Mouse (Mus musculus) heart, embryonic 15.5 days (tissue): ENCODE results near the gene Ptf1a. TPM values are rescaled to one million over a fixed set of nuclear protein-coding genes. Genes with fewer than 3 reads are reported as not detected.

Experiments
- ATAC-seq: fragments of 200-750 bp; cut with Nextera tagmentation; replicated peaks from 2 replicates; pipeline ENCODE4 v1.8.0; 2017; ENCODE audit warnings: low read depth, moderate TSS enrichment; ENCODE audit not compliant: insufficient number of reproducible peaks, insufficient read depth, low FRiP score
- H3K27ac ChIP-seq: fragments of 300-500 bp; sonication (generic); 2 replicates; pipeline ENCODE4 v1.5.1; 2015; ENCODE audit warnings: mild to moderate bottlenecking, inconsistent platforms
- H3K27me3 ChIP-seq: fragments of 300-500 bp; sonication (generic); 2 replicates; pipeline ENCODE4 v1.6.1; 2015; ENCODE audit warnings: inconsistent platforms
- H3K36me3 ChIP-seq: fragments of 300-500 bp; sonication (generic); 2 replicates; pipeline ENCODE4 v1.6.1; 2015; ENCODE audit warnings: mild to moderate bottlenecking, inconsistent platforms
- H3K4me1 ChIP-seq: fragments of 300-500 bp; sonication (generic); replicated peaks from 2 replicates; pipeline ENCODE4 v1.6.1; 2015; ENCODE audit warnings: inconsistent platforms
- H3K4me2 ChIP-seq: fragments of 300-500 bp; sonication (generic); 2 replicates; pipeline ENCODE4 v1.6.1; 2015; ENCODE audit warnings: inconsistent platforms, mild to moderate bottlenecking, moderate library complexity
- H3K4me3 ChIP-seq: fragments of 300-500 bp; sonication (generic); 2 replicates; pipeline ENCODE4 v1.5.1; 2015; ENCODE audit warnings: mild to moderate bottlenecking, inconsistent platforms
- H3K9ac ChIP-seq: fragments of 300-500 bp; sonication (generic); 2 replicates; pipeline ENCODE4 v1.6.1; 2015; ENCODE audit warnings: mild to moderate bottlenecking, inconsistent platforms
- H3K9me3 ChIP-seq: fragments of 300-500 bp; sonication (generic); replicated peaks from 2 replicates; pipeline ENCODE4 v1.6.1; 2016; ENCODE audit warnings: inconsistent platforms
- WGBS: fragments of 180-500 bp; shearing (Covaris S2); methylation state at CpG from one replicate; pipeline ENCODE4 v1.1.7; 2015; ENCODE audit warnings: mixed read lengths; 5-methylcytosine and 5-hydroxymethylcytosine counted together
- polyA plus RNA-seq: library from polyadenylated mRNA; unstranded; fragments of >200 nt; fragmentation: Nextera tagmentation; extraction: Ambion mirVana; gene quantifications from 2 replicates; pipeline ENCODE4 v1.2.1, GENCODE M21; 2015

The Ptf1a gene
- polyA plus RNA-seq, 1 experiment from 2014 or later: not detected

- no peak overlapping the region for H3K27ac ChIP-seq
- H3K4me1 ChIP-seq: peaks cover 15% of the 10 kb centered on the region
- H3K4me2 ChIP-seq: no peak overlapping the region
- H3K9me3 ChIP-seq: no peaks in the 10 kb centered on the region
- H3K4me3 ChIP-seq: no peak overlapping the region
- no peak for ATAC-seq
- H3K27me3 ChIP-seq: peaks cover 85% of the 10 kb centered on the region
- no peaks in the 10 kb centered on the region for H3K36me3 ChIP-seq
- H3K9ac ChIP-seq: no peak overlapping the region
- 6% methylated on average over 31 of the region's 31 CpGs for WGBS
These were observed 15.5 kb upstream of the Ptf1a start for GRCm38 (mm10) chr2:19429691-19430690.

GRCm38 (mm10) chr2:19430746-19431145 lies 14.7 kb upstream of the Ptf1a start:
- Histone ChIP-seq H3K36me3 (no peaks in the 10 kb centered on the region), H3K9me3 (no peaks in the 10 kb centered on the region), H3K27me3 (peaks cover 85% of the 10 kb centered on the region), H3K4me3 (peak overlapping the region; percentile 34), H3K4me2 (peak overlapping the region; percentile 50), H3K9ac (no peak overlapping the region), H3K27ac (no peak overlapping the region), H3K4me1 (peaks cover 15% of the 10 kb centered on the region)
- ATAC-seq: no peak
- WGBS: 1% methylated on average over 33 of the region's 33 CpGs

- Histone ChIP-seq H3K9ac (no peak overlapping the region), H3K36me3 (no peaks in the 10 kb centered on the region), H3K27me3 (peaks cover 88% of the 10 kb centered on the region), H3K4me3 (peak overlapping the region; percentile 34), H3K4me2 (peak overlapping the region; percentile 50), H3K27ac (no peak overlapping the region), H3K4me1 (peaks cover 15% of the 10 kb centered on the region), H3K9me3 (no peaks in the 10 kb centered on the region)
- 1% methylated on average over 18 of the region's 18 CpGs for WGBS
- ATAC-seq: no peak
These were observed 14.3 kb upstream of the Ptf1a start for GRCm38 (mm10) chr2:19431186-19431585.

- peak overlapping the region; percentile 15 for H3K4me2 ChIP-seq
- 4% methylated on average over 41 of the region's 41 CpGs for WGBS
These were observed 13.7 kb upstream of the Ptf1a start for GRCm38 (mm10) chr2:19431614-19432323.

GRCm38 (mm10) chr2:19444346-19444745 lies 1.1 kb upstream of the Ptf1a start:
- no peaks in the 10 kb centered on the region for H3K9me3 ChIP-seq
- no peak overlapping the region for H3K4me3 ChIP-seq
- 3% methylated on average over 9 of the region's 9 CpGs for WGBS

More at GRCm38 (mm10) chr2:19431614-19432323, 13.7 kb upstream of the Ptf1a start:
- no peak for ATAC-seq
- Histone ChIP-seq H3K27ac (no peak overlapping the region), H3K27me3 (peaks cover 83% of the 10 kb centered on the region), H3K4me3 (no peak overlapping the region), H3K36me3 (no peaks in the 10 kb centered on the region), H3K4me1 (peaks cover 15% of the 10 kb centered on the region), H3K9ac (no peak overlapping the region), H3K9me3 (no peaks in the 10 kb centered on the region)

GRCm38 (mm10) chr2:19445871-19446501 lies 523 bp downstream of the Ptf1a start:
- Histone ChIP-seq H3K4me3 (peak overlapping the region; percentile 39), H3K9me3 (no peaks in the 10 kb centered on the region), H3K4me1 (peaks cover 23% of the 10 kb centered on the region), H3K27ac (no peak overlapping the region), H3K9ac (no peak overlapping the region), H3K36me3 (no peaks in the 10 kb centered on the region), H3K27me3 (peaks cover 94% of the 10 kb centered on the region), H3K4me2 (peak overlapping the region; percentile 60)
- ATAC-seq: no peak
- WGBS: 1% methylated on average over 67 of the region's 67 CpGs

More at GRCm38 (mm10) chr2:19444346-19444745, 1.1 kb upstream of the Ptf1a start:
- Histone ChIP-seq H3K27me3 (peaks cover 88% of the 10 kb centered on the region), H3K4me1 (peaks cover 23% of the 10 kb centered on the region), H3K4me2 (no peak overlapping the region), H3K9ac (no peak overlapping the region), H3K36me3 (no peaks in the 10 kb centered on the region), H3K27ac (no peak overlapping the region)
- no peak for ATAC-seq

GRCm38 (mm10) chr2:19446746-19447145 lies 1.3 kb downstream of the Ptf1a start:
- ATAC-seq: no peak
- Histone ChIP-seq H3K27me3 (peaks cover 96% of the 10 kb centered on the region), H3K4me2 (no peak overlapping the region), H3K9ac (no peak overlapping the region), H3K4me1 (peaks cover 23% of the 10 kb centered on the region), H3K4me3 (no peak overlapping the region; the same call in 1 of the 2 replicates), H3K9me3 (no peaks in the 10 kb centered on the region), H3K27ac (no peak overlapping the region), H3K36me3 (no peaks in the 10 kb centered on the region)
- WGBS: 7% methylated on average over 7 of the region's 7 CpGs

- peak overlapping the region; percentile 41 for H3K4me3 ChIP-seq
- no peak overlapping the region for H3K27ac ChIP-seq
- no peaks in the 10 kb centered on the region for H3K9me3 ChIP-seq
- peaks cover 23% of the 10 kb centered on the region for H3K4me1 ChIP-seq
- whole genome bisulfite sequencing: 1% methylated on average over 31 of the region's 31 CpGs
- no peak overlapping the region; the same call in 1 of the 2 replicates for H3K9ac ChIP-seq
- no peaks in the 10 kb centered on the region for H3K36me3 ChIP-seq
- peaks cover 96% of the 10 kb centered on the region for H3K27me3 ChIP-seq
- H3K4me2 ChIP-seq: peak overlapping the region; percentile 71
- no peak; the same call in 1 of the 2 replicates for ATAC-seq
These were observed 2.7 kb downstream of the Ptf1a start for GRCm38 (mm10) chr2:19448042-19448700.

GRCm38 (mm10) chr2:19449308-19449707 lies 3.8 kb downstream of the Ptf1a start:
- H3K9me3 ChIP-seq: no peaks in the 10 kb centered on the region
- H3K27me3 ChIP-seq: peaks cover 97% of the 10 kb centered on the region
- H3K4me1 ChIP-seq: peaks cover 23% of the 10 kb centered on the region
- WGBS: 43% methylated on average over 4 of the region's 4 CpGs
- H3K36me3 ChIP-seq: no peaks in the 10 kb centered on the region
- H3K4me2 ChIP-seq: no peak overlapping the region
- ATAC-seq: no peak
- H3K27ac ChIP-seq: no peak overlapping the region
- no peak overlapping the region for H3K9ac ChIP-seq
- H3K4me3 ChIP-seq: no peak overlapping the region

GRCm38 (mm10) chr2:19452531-19453055 lies 7.1 kb downstream of the Ptf1a start:
- H3K4me2 ChIP-seq: no peak overlapping the region
- ATAC-seq: no peak
- H3K9ac ChIP-seq: no peak overlapping the region
- peaks cover 99% of the 10 kb centered on the region for H3K27me3 ChIP-seq
- H3K27ac ChIP-seq: no peak overlapping the region
- H3K36me3 ChIP-seq: no peaks in the 10 kb centered on the region
- H3K9me3 ChIP-seq: no peaks in the 10 kb centered on the region
- peaks cover 6% of the 10 kb centered on the region for H3K4me1 ChIP-seq
- H3K4me3 ChIP-seq: no peak overlapping the region
- under 1% methylated on average over 19 of the region's 19 CpGs for WGBS
